Mouse (Mus musculus) MEL (cell line): Measurements from ENCODE around the gene Pde1c.

Experiments used
- CTCF ChIP-seq, 3 experiments: IDR thresholded peaks in 2 of 3; conservative IDR thresholded peaks in 1 of 3; 2 replicates each; pipeline ENCODE4 v1.5.1; 2011 to 2012; ENCODE audit warnings: low read length in 3 of 3, low read depth in 2 of 3, mild to moderate bottlenecking in 2 of 3, improper control_type of control experiment in 1 of 3, inconsistent platforms in 1 of 3, mixed read lengths in 1 of 3, moderate library complexity in 1 of 3; ENCODE audit not compliant: control insufficient read depth in 1 of 3, insufficient read depth in 1 of 3, poor library complexity in 1 of 3, severe bottlenecking in 1 of 3
- HCFC1 ChIP-seq: IDR thresholded peaks from 2 replicates; pipeline ENCODE4 v1.6.1; 2012; ENCODE audit warnings: low read depth, mild to moderate bottlenecking, inconsistent platforms, low read length, improper control_type of control experiment, moderate library complexity
- MAFK ChIP-seq: IDR thresholded peaks from 2 replicates; pipeline ENCODE4 v1.6.1; 2011; ENCODE audit warnings: low read depth, mild to moderate bottlenecking, low read length, improper control_type of control experiment, borderline replicate concordance
- MYC ChIP-seq: IDR thresholded peaks from 2 replicates; pipeline ENCODE4 v1.6.1; 2011; ENCODE audit warnings: low read depth, mild to moderate bottlenecking, low read length, improper control_type of control experiment, moderate library complexity
- RCOR1 ChIP-seq: IDR thresholded peaks from 2 replicates; pipeline ENCODE4 v1.6.1; 2012; ENCODE audit warnings: low read depth, mild to moderate bottlenecking, inconsistent platforms, low read length, improper control_type of control experiment
- USF1 ChIP-seq: IDR thresholded peaks from 2 replicates; pipeline ENCODE4 v1.6.1; 2014; ENCODE audit warnings: low read depth, mild to moderate bottlenecking, inconsistent platforms, low read length, improper control_type of control experiment, moderate library complexity

DNA sequence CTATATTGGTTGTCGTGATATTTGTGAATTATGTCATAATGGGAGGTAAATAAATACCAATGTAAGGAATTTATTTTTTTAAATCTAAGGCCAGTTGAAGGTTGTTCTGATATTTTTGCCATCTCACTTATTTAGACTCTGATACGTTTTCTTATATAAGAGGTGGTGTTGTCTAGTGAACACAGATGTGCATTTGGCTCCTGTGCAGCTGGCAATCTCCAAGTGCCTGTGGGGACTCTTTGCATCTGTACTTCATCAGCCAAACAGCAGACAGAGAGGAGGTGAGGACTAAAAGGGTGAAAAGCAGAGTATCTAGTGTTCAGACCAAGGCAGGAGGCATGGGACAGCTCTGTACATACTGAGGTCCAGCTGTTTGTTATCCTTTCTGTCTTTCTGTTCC lies 536.7 kb downstream of the Pde1c start:
- no peak for TF ChIP-seq HCFC1
- TF ChIP-seq MAFK = no peak
- TF ChIP-seq MYC = no peak
- no peak for TF ChIP-seq RCOR1
- TF ChIP-seq CTCF (IDR thresholded peaks at IDR 0.05 in 2 of 3, conservative IDR thresholded peaks at IDR 0.05 in 1 of 3; ENCODE audit: control insufficient read depth in 1 of 3, insufficient read depth in 1 of 3, low read depth in 2 of 3, low read length in 3 of 3, poor library complexity in 1 of 3, severe bottlenecking in 1 of 3) = no peak
- TF ChIP-seq USF1 = no peak
